Mouse (Mus musculus) intestine, embryonic 14.5 days (tissue): Measurements from ENCODE around the gene Psmd14. TPM values are rescaled to one million over a fixed set of nuclear protein-coding genes. Genes with fewer than 3 reads are reported as not detected.
A peak's percentile ranks its signal among the peaks of the same experiment; 100 is the strongest.

Experiments
- ATAC-seq: fragments of 200-750 bp; cut with Nextera tagmentation; replicated peaks from 2 replicates; pipeline ENCODE4 v1.8.0; 2017; ENCODE audit warnings: low read depth, moderate number of reproducible peaks, moderate TSS enrichment, moderate library complexity; ENCODE audit not compliant: low FRiP score, low TSS enrichment
- DNase-seq: peaks from one replicate; pipeline ENCODE4 v3.0.0-alpha.2; 2018; ENCODE audit warnings: low spot score
- H3K27ac ChIP-seq: fragments of 300-500 bp; sonication (generic); 2 replicates; pipeline ENCODE4 v1.5.1; 2014; ENCODE audit warnings: low read depth, mild to moderate bottlenecking, control low read depth
- H3K27me3 ChIP-seq: fragments of 300-500 bp; sonication (generic); replicated peaks from 2 replicates; pipeline ENCODE4 v1.6.1; 2014; ENCODE audit warnings: low read length, control low read depth; ENCODE audit not compliant: control insufficient read depth, insufficient read depth
- H3K36me3 ChIP-seq: fragments of 300-500 bp; sonication (generic); 2 replicates; pipeline ENCODE4 v1.6.1; 2014; ENCODE audit warnings: low read length, control low read depth; ENCODE audit not compliant: control insufficient read depth, insufficient read depth
- H3K4me1 ChIP-seq: fragments of 300-500 bp; sonication (generic); replicated peaks from 2 replicates; pipeline ENCODE4 v1.6.1; 2014; ENCODE audit warnings: low read length, control low read depth, mixed read lengths; ENCODE audit not compliant: control insufficient read depth, insufficient read depth
- H3K4me2 ChIP-seq: fragments of 300-500 bp; sonication (generic); 2 replicates; pipeline ENCODE4 v1.6.1; 2014; ENCODE audit warnings: low read length
- H3K4me3 ChIP-seq: fragments of 300-500 bp; sonication (generic); 2 replicates; pipeline ENCODE4 v1.5.1; 2014; ENCODE audit warnings: low read depth, low read length, control low read depth, mixed read lengths
- H3K9ac ChIP-seq: fragments of 300-500 bp; sonication (generic); 2 replicates; pipeline ENCODE4 v1.6.1; 2014; ENCODE audit warnings: mild to moderate bottlenecking, low read length
- H3K9me3 ChIP-seq: fragments of 300-500 bp; sonication (generic); 2 replicates; pipeline ENCODE4 v1.6.1; 2016; ENCODE audit warnings: low read length, control low read depth; ENCODE audit not compliant: control insufficient read depth
- WGBS: fragments of 180-500 bp; shearing (Covaris S2); extraction: QIAGEN DNeasy Blood & Tissue Kit; methylation state at CpG from one replicate; pipeline ENCODE4 v1.1.7; 2014; 5-methylcytosine and 5-hydroxymethylcytosine counted together
- polyA plus RNA-seq: library from polyadenylated mRNA; unstranded; fragments of >200 nt; fragmentation: Nextera tagmentation; extraction: Ambion mirVana; gene quantifications from 2 replicates; pipeline ENCODE4 v1.2.1, GENCODE M21; 2014

The Psmd14 gene
- polyA plus RNA-seq, 1 experiment from 2014 or later: 193 TPM

DNA sequence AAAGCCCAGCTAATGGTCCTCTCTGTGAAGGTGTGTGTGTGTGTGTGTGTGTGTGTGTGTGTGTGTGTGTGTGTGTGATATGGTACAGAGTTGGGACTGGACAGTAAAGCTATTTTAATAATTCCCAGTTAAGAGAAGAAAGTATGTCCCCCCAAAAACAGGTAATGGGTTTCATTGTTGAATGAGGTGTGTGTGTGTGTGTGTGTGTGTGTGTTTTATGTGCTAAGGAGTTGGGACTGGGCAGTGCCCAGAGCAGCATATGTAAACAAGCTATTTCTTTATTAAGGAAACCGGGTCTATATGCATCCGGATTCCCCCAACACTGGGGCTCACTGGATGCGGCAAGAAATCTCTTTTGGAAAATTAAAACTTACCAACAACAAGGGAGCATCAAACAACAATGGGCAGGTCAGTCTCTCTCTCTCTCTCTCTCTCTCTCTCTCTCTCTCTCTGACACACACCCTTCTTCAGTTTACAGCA is 94.9 kb downstream of the Psmd14 start:
- H3K36me3 ChIP-seq: no peaks in the 10 kb centered on the region
- H3K4me1 ChIP-seq: 0 out of 2 replicates have a peak, but pooled peaks cover 2% of the 10 kb centered on the region
- H3K4me2 ChIP-seq: no peak overlapping the region
- H3K9me3 ChIP-seq: no peaks in the 10 kb centered on the region
- no peak overlapping the region for H3K9ac ChIP-seq
- ATAC-seq (no peak), DNase-seq (peak; percentile 55)
- 7% methylated on average over 3 of the region's 3 CpGs for WGBS
- no peak overlapping the region for H3K27ac ChIP-seq
- H3K27me3 ChIP-seq: peaks cover 100% of the 10 kb centered on the region
- H3K4me3 ChIP-seq: no peak overlapping the region

DNA sequence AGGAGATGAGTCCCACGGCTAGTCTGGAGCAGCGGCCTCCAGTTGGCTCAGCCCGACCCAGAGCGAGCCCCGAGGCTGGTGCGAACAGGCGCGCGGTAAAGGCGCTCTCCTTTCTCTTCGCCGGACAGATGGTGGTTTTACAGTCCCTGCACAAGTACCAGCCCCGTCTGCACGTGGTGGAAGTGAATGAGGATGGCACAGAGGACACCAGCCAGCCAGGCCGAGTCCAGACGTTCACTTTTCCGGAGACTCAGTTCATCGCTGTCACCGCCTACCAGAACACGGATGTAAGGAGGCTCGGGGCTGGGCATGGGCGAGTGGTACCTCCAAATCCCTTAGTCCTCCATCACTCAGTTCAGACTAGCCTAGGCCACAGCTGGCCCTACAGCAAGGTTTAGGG is 95.7 kb downstream of the Psmd14 start:
- H3K27me3 ChIP-seq: peaks cover 100% of the 10 kb centered on the region
- H3K36me3 ChIP-seq: no peaks in the 10 kb centered on the region
- no peak overlapping the region for H3K9ac ChIP-seq
- under 1% methylated on average over 22 of the region's 22 CpGs for WGBS
- no peak overlapping the region for H3K4me2 ChIP-seq
- no peak overlapping the region for H3K4me3 ChIP-seq
- 0 out of 2 replicates have a peak, but pooled peaks cover 3% of the 10 kb centered on the region for H3K4me1 ChIP-seq
- ATAC-seq: no peak
- H3K9me3 ChIP-seq: no peaks in the 10 kb centered on the region
- H3K27ac ChIP-seq: no peak overlapping the region
- peak; percentile 79 for DNase-seq

DNA sequence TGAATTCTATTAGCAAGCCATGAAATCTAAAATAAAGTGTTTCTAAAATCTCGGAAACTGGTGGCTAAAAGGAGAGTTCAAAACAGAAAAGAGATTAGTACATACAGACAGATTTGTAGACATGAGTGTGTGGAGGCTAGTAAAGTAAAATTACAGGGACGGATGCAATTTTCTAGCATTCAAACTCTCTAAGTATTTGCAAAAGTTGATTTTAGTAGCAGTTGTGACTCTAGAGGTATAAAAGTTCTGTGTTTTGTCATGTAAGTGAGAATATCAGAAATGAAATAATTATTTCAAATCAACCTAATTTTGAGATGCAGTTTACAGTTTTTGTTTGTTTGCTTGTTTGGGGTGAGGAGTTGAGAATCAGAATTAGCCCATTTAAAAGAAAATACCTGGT is 96.3 kb downstream of the Psmd14 start:
- Histone ChIP-seq H3K27ac (no peak overlapping the region), H3K4me3 (no peak overlapping the region), H3K4me1 (0 out of 2 replicates have a peak, but pooled peaks cover 6% of the 10 kb centered on the region), H3K9ac (no peak overlapping the region), H3K4me2 (no peak overlapping the region), H3K27me3 (peaks cover 100% of the 10 kb centered on the region), H3K9me3 (no peaks in the 10 kb centered on the region), H3K36me3 (no peaks in the 10 kb centered on the region)
- ATAC-seq (no peak), DNase-seq (no peak)
- 26% methylated on average over 2 of the region's 2 CpGs for WGBS

DNA sequence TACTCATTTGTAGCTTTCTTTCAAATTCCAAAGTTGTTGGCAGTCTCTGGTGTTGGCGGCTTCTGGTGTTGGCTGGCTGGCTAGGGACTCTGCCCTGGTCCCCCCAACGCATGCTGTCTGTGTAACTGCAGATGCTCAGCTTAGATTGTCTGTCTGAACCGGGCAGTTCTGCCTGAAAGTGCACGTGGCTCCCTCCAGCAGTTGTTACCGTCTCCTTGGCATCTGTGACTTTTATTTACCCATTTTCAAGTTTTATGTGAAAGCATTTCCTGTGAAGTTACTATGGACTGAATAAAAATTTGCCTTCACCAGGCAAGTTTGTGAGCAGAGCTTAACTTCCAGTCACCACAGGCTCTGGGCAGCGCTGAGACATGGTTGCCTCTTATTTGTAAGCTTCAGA is 97.3 kb downstream of the Psmd14 start:
- Histone ChIP-seq H3K36me3 (no peaks in the 10 kb centered on the region), H3K4me2 (no peak overlapping the region), H3K4me1 (0 out of 2 replicates have a peak, but pooled peaks cover 3% of the 10 kb centered on the region), H3K9me3 (no peaks in the 10 kb centered on the region), H3K27ac (no peak overlapping the region), H3K27me3 (peaks cover 100% of the 10 kb centered on the region), H3K4me3 (no peak overlapping the region), H3K9ac (no peak overlapping the region)
- DNase-seq (peak; percentile 61), ATAC-seq (no peak)
- 1% methylated on average over 6 of the region's 6 CpGs for WGBS

DNA sequence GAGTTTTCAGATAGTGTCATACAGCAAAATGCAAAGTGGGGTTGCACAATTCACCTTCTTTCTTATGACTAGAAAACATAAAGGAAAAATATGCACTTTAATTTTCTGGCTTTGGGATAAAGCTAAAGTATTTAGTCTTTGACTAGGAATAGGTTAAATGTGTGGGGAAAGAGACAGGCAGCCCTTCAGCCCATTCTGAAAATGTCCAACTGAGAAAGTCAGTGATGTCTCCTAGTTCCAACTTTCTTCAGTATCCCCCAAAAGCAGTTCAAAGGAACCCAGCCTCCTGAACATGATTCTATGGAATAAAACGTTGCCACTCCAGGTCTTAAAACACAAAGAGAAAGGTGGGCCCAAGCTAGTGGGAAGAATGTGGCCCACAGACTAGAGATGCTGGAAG is 97.9 kb downstream of the Psmd14 start:
- Histone ChIP-seq H3K27ac (no peak overlapping the region), H3K27me3 (peaks cover 100% of the 10 kb centered on the region), H3K4me3 (no peak overlapping the region), H3K9me3 (no peaks in the 10 kb centered on the region), H3K4me1 (0 out of 2 replicates have a peak, but pooled peaks cover 3% of the 10 kb centered on the region), H3K36me3 (no peaks in the 10 kb centered on the region), H3K9ac (no peak overlapping the region), H3K4me2 (no peak overlapping the region)
- ATAC-seq: no peak
- WGBS: 3% methylated on average over 1 of the region's 1 CpGs
- DNase-seq: no peak

DNA sequence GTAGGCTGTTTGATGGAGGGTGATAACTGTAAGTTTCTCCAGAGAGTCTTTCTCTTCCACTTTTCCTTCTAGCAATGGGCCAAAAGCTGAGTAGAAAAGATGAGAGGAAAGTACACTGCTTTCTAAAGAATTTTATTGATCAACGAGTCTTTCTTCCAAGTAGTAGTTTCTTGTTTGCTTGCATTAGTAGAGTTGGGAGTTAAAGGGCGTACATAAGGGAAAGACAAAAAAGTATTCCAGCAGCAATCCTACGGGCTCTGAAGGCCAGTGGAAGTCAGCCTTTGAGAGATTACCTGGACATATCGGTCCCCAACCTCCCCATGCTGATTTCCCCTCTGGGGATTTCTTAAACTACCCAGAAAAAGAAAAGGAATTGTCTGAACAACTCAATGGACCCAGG is 99.3 kb downstream of the Psmd14 start:
- Histone ChIP-seq H3K4me1 (0 out of 2 replicates have a peak, but pooled peaks cover 5% of the 10 kb centered on the region), H3K9ac (no peak overlapping the region), H3K27me3 (peaks cover 96% of the 10 kb centered on the region), H3K36me3 (no peaks in the 10 kb centered on the region), H3K27ac (no peak overlapping the region), H3K9me3 (no peaks in the 10 kb centered on the region), H3K4me3 (no peak overlapping the region), H3K4me2 (no peak overlapping the region)
- 28% methylated on average over 4 of the region's 4 CpGs for whole genome bisulfite sequencing
- ATAC-seq (no peak), DNase-seq (no peak)

DNA sequence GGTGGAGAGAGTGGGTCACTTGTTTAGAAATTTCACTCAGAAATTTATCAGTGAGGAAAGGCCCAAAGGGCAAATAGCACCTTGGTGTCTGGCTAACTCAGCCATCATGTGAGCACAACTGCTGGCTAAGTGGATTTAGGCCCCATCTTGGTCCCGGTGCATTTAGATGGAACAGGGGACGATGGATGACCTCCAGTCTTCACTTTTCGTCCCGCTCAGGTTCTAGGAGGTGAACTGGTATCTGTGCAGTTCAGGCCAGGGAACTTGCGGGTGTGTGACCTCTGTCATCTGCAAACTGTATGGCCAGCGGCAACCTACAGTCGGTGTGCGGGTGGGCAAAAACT is 99.6 kb downstream of the Psmd14 start:
- 0 out of 2 replicates have a peak overlapping the region, but pooled peaks have one; percentile 49 for H3K4me3 ChIP-seq
- H3K36me3 ChIP-seq: no peaks in the 10 kb centered on the region
- DNase-seq: peak; percentile 72
- H3K4me1 ChIP-seq: 0 out of 2 replicates have a peak, but pooled peaks cover 7% of the 10 kb centered on the region
- WGBS: 13% methylated on average over 8 of the region's 8 CpGs
- ATAC-seq: no peak
- no peaks in the 10 kb centered on the region for H3K9me3 ChIP-seq
- no peak overlapping the region for H3K27ac ChIP-seq
- no peak overlapping the region for H3K9ac ChIP-seq
- peaks cover 96% of the 10 kb centered on the region for H3K27me3 ChIP-seq
- H3K4me2 ChIP-seq: peak overlapping the region; percentile 87

DNA sequence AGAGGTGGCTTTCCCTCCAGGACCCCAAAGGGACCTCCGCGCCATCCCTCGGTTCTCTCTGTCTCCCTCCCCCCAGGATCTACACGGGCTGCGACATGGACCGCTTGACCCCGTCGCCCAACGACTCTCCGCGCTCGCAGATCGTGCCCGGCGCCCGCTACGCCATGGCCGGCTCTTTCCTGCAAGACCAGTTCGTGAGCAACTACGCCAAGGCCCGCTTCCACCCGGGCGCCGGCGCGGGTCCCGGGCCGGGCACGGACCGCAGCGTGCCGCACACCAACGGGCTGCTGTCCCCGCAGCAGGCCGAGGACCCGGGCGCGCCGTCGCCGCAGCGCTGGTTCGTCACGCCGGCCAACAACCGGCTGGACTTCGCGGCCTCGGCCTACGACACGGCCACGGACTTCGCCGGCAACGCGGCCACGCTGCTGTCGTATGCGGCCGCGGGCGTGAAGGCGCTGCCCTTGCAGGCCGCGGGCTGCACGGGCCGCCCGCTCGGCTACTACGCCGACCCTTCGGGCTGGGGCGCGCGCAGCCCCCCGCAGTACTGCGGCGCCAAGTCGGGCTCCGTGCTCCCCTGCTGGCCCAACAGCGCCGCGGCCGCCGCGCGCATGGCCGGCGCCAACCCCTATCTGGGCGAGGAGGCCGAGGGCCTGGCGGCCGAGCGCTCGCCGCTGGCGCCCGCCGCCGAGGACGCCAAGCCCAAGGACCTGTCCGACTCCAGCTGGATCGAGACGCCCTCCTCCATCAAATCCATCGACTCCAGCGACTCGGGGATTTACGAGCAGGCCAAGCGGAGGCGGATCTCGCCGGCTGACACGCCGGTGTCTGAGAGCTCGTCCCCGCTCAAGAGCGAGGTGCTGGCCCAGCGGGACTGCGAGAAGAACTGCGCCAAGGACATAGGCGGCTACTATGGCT is 100.3 kb downstream of the Psmd14 start:
- Histone ChIP-seq H3K27me3 (peaks cover 96% of the 10 kb centered on the region), H3K9me3 (no peaks in the 10 kb centered on the region), H3K4me2 (peak overlapping the region; percentile 87), H3K36me3 (no peaks in the 10 kb centered on the region), H3K4me3 (peak overlapping the region; percentile 49), H3K4me1 (0 out of 2 replicates have a peak, but pooled peaks cover 7% of the 10 kb centered on the region), H3K27ac (no peak overlapping the region), H3K9ac (peak overlapping the region; percentile 39)
- peak; percentile 71 for ATAC-seq
- peak; percentile 84 for DNase-seq
- WGBS: under 1% methylated on average over 109 of the region's 121 CpGs
